Mouse (Mus musculus): ENCODE measurements around the gene Exoc2.

- TF ChIP-seq CTCF (IDR thresholded peaks at IDR 0.05; ENCODE audit: low read depth) (no peak), EP300 (IDR thresholded peaks at IDR 0.05; ENCODE audit: low read depth) (no peak)
These were observed 49.8 kb upstream of the Exoc2 start for GRCm38 (mm10) chr13:31023664-31024063.
